In genomic region chr6:48727761-48728160, GRCm38 (mm10) we compare ENCODE assay signal across 41 mouse cellular contexts. TPM values are rescaled to one million over a fixed set of nuclear protein-coding genes. Genes with fewer than 3 reads are reported as not detected.
DNase-seq lines count a peak whose midpoint lies in the region; ATAC-seq and TF ChIP-seq lines count a peak whose summit lies in the region.
"Had no signal": no experiment of that assay in that cellular context is flagged by ENCODE, and none has a peak within 500 bp of the region (broad histone marks: within the 10 kb centered on the region; RNA-seq: fewer than 3 reads in every experiment).

No protein-coding gene starts in this region.

- no peaks in the 10 kb centered on the region for H3K27me3 ChIP-seq in thymus, adult 2 months (ENCODE audit: control insufficient read depth, insufficient read depth, low read length)
- H3K27me3 ChIP-seq in CH12.LX (replicated peaks): no peaks in the 10 kb centered on the region
- no peaks in the 10 kb centered on the region for H3K27me3 ChIP-seq in limb, embryonic 10.5 days (ENCODE audit: low read depth, poor library complexity, severe bottlenecking)
- H3K27me3 ChIP-seq: heart, embryonic 13.5 days; hindbrain, embryonic 15.5 days; intestine, embryonic 15.5 days; midbrain, embryonic 15.5 days; neural tube, embryonic 13.5 days had no signal

- peak overlapping the region; percentile 77 for H3K27ac ChIP-seq in thymus, adult 2 months (ENCODE audit: control insufficient read depth, insufficient read depth, low read length)
- no peak overlapping the region for H3K27ac ChIP-seq in CH12.LX (ENCODE audit: insufficient read depth, low read depth)
- no peak overlapping the region for H3K27ac ChIP-seq in limb, embryonic 10.5 days
- H3K27ac ChIP-seq: heart, adult 2 months; heart, embryonic 13.5 days; hindbrain, embryonic 15.5 days; intestine, embryonic 15.5 days; kidney, postnatal 0 days; liver, embryonic 14.5 days; midbrain, embryonic 10.5 days; midbrain, embryonic 15.5 days; neural tube, embryonic 13.5 days had no signal

- intact Hi-C loops in left cerebral cortex, postnatal 4 days (cut with DNase I): no loop called here
- intact Hi-C loops in gastrocnemius, postnatal 36 days (cut with DNase I): no loop called here

- peaks cover 33% of the 10 kb centered on the region for H3K4me1 ChIP-seq in thymus, adult 2 months (replicated peaks; ENCODE audit: control insufficient read depth, insufficient read depth, low read length)
- H3K4me1 ChIP-seq in CH12.LX (ENCODE audit: control insufficient read depth in 1 of 2, insufficient read depth in 2 of 2): peaks cover 29 to 75% of the 10 kb centered on the region in 2 experiments
- 0 out of 2 replicates have a peak, but pooled peaks cover 6% of the 10 kb centered on the region for H3K4me1 ChIP-seq in limb, embryonic 10.5 days
- H3K4me1 ChIP-seq: intestine, embryonic 15.5 days had no signal

- no peak overlapping the region for H3K9ac ChIP-seq in CH12.LX (ENCODE audit: insufficient read depth, low read depth)
- H3K9ac ChIP-seq: forebrain, postnatal 0 days; heart, embryonic 13.5 days; hindbrain, embryonic 15.5 days; intestine, embryonic 15.5 days; liver, embryonic 14.5 days; lung, embryonic 14.5 days; midbrain, embryonic 15.5 days; neural tube, embryonic 13.5 days had no signal

- no peak for DNase-seq in thymus, adult 2 months
- DNase-seq in thymus, postnatal 4 days: no peak
- no peak for DNase-seq in CH12.LX (ENCODE audit: extremely low read depth)
- no peak for DNase-seq in left cerebral cortex, postnatal 4 days
- no peak for DNase-seq in gastrocnemius, postnatal 36 days
- no peak for DNase-seq in limb, embryonic 10.5 days (ENCODE audit: low spot score)
- DNase-seq: adrenal gland, postnatal 25 days; cerebellum, adult 18-20 months; cerebellum, postnatal 14 days; forebrain, postnatal 0 days; gastrocnemius, postnatal 14 days; heart, adult 2 months; heart, postnatal 10 days; kidney, adult 8-10 months; kidney, postnatal 4 days; layer of hippocampus, postnatal 36 days; liver; lung, embryonic 14.5 days; lung, postnatal 14 days; retina, postnatal 1 day; right cerebral cortex, postnatal 14 days had no signal

- no peaks in the 10 kb centered on the region for H3K79me2 ChIP-seq in CH12.LX (replicated peaks; ENCODE audit: control insufficient read depth, extremely low read depth, insufficient read depth, poor library complexity, severe bottlenecking)

- no peak for TF ChIP-seq POLR2A in thymus, adult 2 months (IDR thresholded peaks at IDR 0.05; ENCODE audit: control insufficient read depth, extremely low read depth, insufficient read depth, low read length, poor library complexity)
- no peak for TF ChIP-seq POLR2A in CH12.LX (IDR thresholded peaks at IDR 0.05; ENCODE audit: low read depth, low read length)

- no peak overlapping the region for H3K4me2 ChIP-seq in CH12.LX (ENCODE audit: insufficient read depth, low read depth, poor library complexity, severe bottlenecking)
- H3K4me2 ChIP-seq: heart, embryonic 13.5 days; hindbrain, embryonic 15.5 days; intestine, embryonic 15.5 days; lung, embryonic 14.5 days; midbrain, embryonic 15.5 days; neural tube, embryonic 13.5 days had no signal

- in situ Hi-C loops in CH12.LX (cut with MboI; ENCODE audit: low pct_ligation_motif_present, low pct_unique_long_range_greater_than_20kb, low sequenced_read_pairs): no loop called here

- TF ChIP-seq RAD21 in CH12.LX (IDR thresholded peaks at IDR 0.05; ENCODE audit: low read depth, low read length): no peak

- no peak for TF ChIP-seq CTCF in thymus, adult 2 months (IDR thresholded peaks at IDR 0.05; ENCODE audit: borderline replicate concordance, control insufficient read depth, extremely low read depth, insufficient read depth, low read length, poor library complexity)
- no peak for TF ChIP-seq CTCF in CH12.LX (conservative IDR thresholded peaks at IDR 0.05 in 1 of 2, IDR thresholded peaks at IDR 0.05 in 1 of 2; ENCODE audit: low read depth in 2 of 2, low read length in 2 of 2)

- TF ChIP-seq EP300 in CH12.LX (IDR thresholded peaks at IDR 0.05; ENCODE audit: low read length): no peak

- WGBS in thymus, adult 2 months: 25% methylated on average over 5 of the region's 5 CpGs
- WGBS in limb, embryonic 10.5 days: 90% methylated on average over 5 of the region's 5 CpGs

- H3K36me3 ChIP-seq in thymus, adult 2 months (ENCODE audit: control insufficient read depth, insufficient read depth, low read length): no peaks in the 10 kb centered on the region
- H3K36me3 ChIP-seq in CH12.LX (replicated peaks in 1 of 2; ENCODE audit: control insufficient read depth in 1 of 2, insufficient read depth in 1 of 2, low read length in 1 of 2): peaks cover 0 to 4% of the 10 kb centered on the region in 2 experiments
- H3K36me3 ChIP-seq in limb, embryonic 10.5 days: no peaks in the 10 kb centered on the region
- H3K36me3 ChIP-seq: heart, embryonic 13.5 days; hindbrain, embryonic 15.5 days; intestine, embryonic 15.5 days; midbrain, embryonic 10.5 days; midbrain, embryonic 15.5 days; neural tube, embryonic 13.5 days had no signal

- ATAC-seq in inflammation-experienced regulatory T-cells, adult 6 months: peak; percentile 69
- ATAC-seq in neutrophil, adult 5-6 weeks (ENCODE audit: extremely low read depth, insufficient number of reproducible peaks, low FRiP score, poor library complexity, severe bottlenecking): peak; percentile 23; the same call in 1 of the 2 replicates
- ATAC-seq: forebrain, postnatal 0 days; intestine, embryonic 15.5 days; midbrain, embryonic 15.5 days; Patski had no signal

- no peaks in the 10 kb centered on the region for H3K9me3 ChIP-seq in CH12.LX (replicated peaks; ENCODE audit: low read length)
- no peaks in the 10 kb centered on the region for H3K9me3 ChIP-seq in limb, embryonic 10.5 days (replicated peaks)
- H3K9me3 ChIP-seq: heart, embryonic 13.5 days; hindbrain, embryonic 15.5 days; intestine, embryonic 15.5 days; midbrain, embryonic 10.5 days; midbrain, embryonic 15.5 days; neural tube, embryonic 13.5 days had no signal

- dilution Hi-C loops in CH12.LX (cut with MboI; ENCODE audit: extremely low pct_ligation_motif_present, extremely low pct_unique_long_range_greater_than_20kb, low sequenced_read_pairs): no loop called here

- no peak overlapping the region for H3K4me3 ChIP-seq in thymus, adult 2 months (ENCODE audit: control insufficient read depth, insufficient read depth, low read length)
- no peak overlapping the region for H3K4me3 ChIP-seq in CH12.LX (replicated peaks in 1 of 3; ENCODE audit: low read depth in 2 of 3, low read length in 2 of 3, poor library complexity in 1 of 3)
- no peak overlapping the region for H3K4me3 ChIP-seq in limb, embryonic 10.5 days
- H3K4me3 ChIP-seq: erythroblast, embryonic 14.5 days; heart, adult 2 months; heart, embryonic 13.5 days; hindbrain, embryonic 15.5 days; intestine, embryonic 15.5 days; midbrain, embryonic 10.5 days; midbrain, embryonic 15.5 days; neural tube, embryonic 13.5 days had no signal

RNA-seq across cellular contexts. Expression of gene Gimap7, which starts 9.3 kb away (rescaled TPM):
- polyA plus RNA-seq in thymus, adult 2 months (2012; rRNA removed): 3.8 and 6.3 TPM in 2 replicates
- total RNA-seq in CH12.LX (2012; rRNA removed) (14.5 and 16.3 TPM in 2 replicates), CH12.LX (2014; rRNA removed) (4.2 and 4.3 TPM in 2 replicates)
- polyA plus RNA-seq in CH12.LX (2012; ENCODE audit: insufficient read length, low read depth): 7.0 and 7.1 TPM in 2 replicates
- polyA plus RNA-seq in inflammation-experienced regulatory T-cells, adult 6 months (2017; shearing (Covaris generic)): 100 to 1,000 TPM; 458 to 769 (median 564) TPM
- total RNA-seq in neutrophil, adult 5-6 weeks (2017): 121 TPM in 2 replicates
- not detected for total RNA-seq in left cerebral cortex, postnatal 4 days (2021)
- not detected for total RNA-seq in gastrocnemius, postnatal 36 days (2021)
- polyA plus RNA-seq in limb, embryonic 10.5 days (2016; fragmentation: Nextera tagmentation; extraction: Ambion mirVana): not detected in 2 replicates
- total RNA-seq: forebrain, postnatal 0 days; gastrocnemius, postnatal 14 days; heart, postnatal 10 days; layer of hippocampus, postnatal 36 days; MEL had no signal
- polyA plus RNA-seq: brain, embryonic 14.5 days; cortical plate, adult 2 months; embryonic facial prominence, embryonic 14.5 days; erythroblast, embryonic 14.5 days; forebrain, embryonic 11.5 days; forebrain, postnatal 0 days; heart, embryonic 13.5 days; hindbrain, embryonic 15.5 days; limb, embryonic 11.5 days; lung, embryonic 14.5 days; midbrain, embryonic 10.5 days; midbrain, embryonic 15.5 days; neural tube, embryonic 13.5 days; Patski; stomach, embryonic 14.5 days; testis, adult 2 months had no signal

RNA-seq across cellular contexts. Expression of gene Gm28053, which starts 9.4 kb away (rescaled TPM):
- 0.36 and 0.88 TPM in 2 replicates for polyA plus RNA-seq in thymus, adult 2 months (2012; rRNA removed)
- total RNA-seq in CH12.LX (2012; rRNA removed): 10.0 and 12.0 TPM in 2 replicates
- total RNA-seq in CH12.LX (2014; rRNA removed): 8.0 and 8.8 TPM in 2 replicates
- 22.7 and 46.9 TPM in 2 replicates for polyA plus RNA-seq in CH12.LX (2012; ENCODE audit: insufficient read length, low read depth)
- polyA plus RNA-seq in inflammation-experienced regulatory T-cells, adult 6 months (2017; shearing (Covaris generic)): 10 to 100 TPM; 58.9 to 85.2 (median 59.9) TPM
- 24.7 and 34.2 TPM in 2 replicates for total RNA-seq in neutrophil, adult 5-6 weeks (2017)
- not detected for total RNA-seq in left cerebral cortex, postnatal 4 days (2021)
- total RNA-seq in gastrocnemius, postnatal 36 days (2021): not detected
- polyA plus RNA-seq in limb, embryonic 10.5 days (2016; fragmentation: Nextera tagmentation; extraction: Ambion mirVana): 0.83 and 1.3 TPM in 2 replicates
- total RNA-seq: forebrain, postnatal 0 days; layer of hippocampus, postnatal 36 days; MEL had no signal
- polyA plus RNA-seq: embryonic facial prominence, embryonic 14.5 days; erythroblast, embryonic 14.5 days; forebrain, postnatal 0 days; heart, adult 2 months; limb, embryonic 11.5 days; midbrain, embryonic 15.5 days; Patski; testis, adult 2 months had no signal

RNA-seq across cellular contexts. Expression of gene Gimap1, which starts 11.1 kb away (rescaled TPM):
- 94.7 and 98.1 TPM in 2 replicates for polyA plus RNA-seq in thymus, adult 2 months (2012; rRNA removed)
- total RNA-seq in CH12.LX (2012; rRNA removed) (136 and 144 TPM in 2 replicates), CH12.LX (2014; rRNA removed) (54.5 and 57.4 TPM in 2 replicates)
- polyA plus RNA-seq in CH12.LX (2012; ENCODE audit: insufficient read length, low read depth): 91.8 and 113 TPM in 2 replicates
- polyA plus RNA-seq in inflammation-experienced regulatory T-cells, adult 6 months (2017; shearing (Covaris generic)): 100 to 1,000 TPM; 353 to 386 (median 354) TPM
- 288 and 296 TPM in 2 replicates for total RNA-seq in neutrophil, adult 5-6 weeks (2017)
- total RNA-seq in left cerebral cortex, postnatal 4 days (2021): 1 to 10 TPM; 2.7 to 3.5 TPM
- 1 to 10 TPM; 3.0 to 3.4 TPM for total RNA-seq in gastrocnemius, postnatal 36 days (2021)
- 7.9 and 8.5 TPM in 2 replicates for polyA plus RNA-seq in limb, embryonic 10.5 days (2016; fragmentation: Nextera tagmentation; extraction: Ambion mirVana)
- total RNA-seq: MEL had no signal

RNA-seq across cellular contexts. Expression of gene Gimap5, which starts 18.2 kb away (rescaled TPM):
- polyA plus RNA-seq in thymus, adult 2 months (2012; rRNA removed): 34.0 and 35.3 TPM in 2 replicates
- 82.1 and 82.3 TPM in 2 replicates for total RNA-seq in CH12.LX (2012; rRNA removed)
- 74.6 and 77.6 TPM in 2 replicates for total RNA-seq in CH12.LX (2014; rRNA removed)
- polyA plus RNA-seq in CH12.LX (2012; ENCODE audit: insufficient read length, low read depth): 56.9 and 59.6 TPM in 2 replicates
- 100 to 1,000 TPM; 218 to 266 (median 236) TPM for polyA plus RNA-seq in inflammation-experienced regulatory T-cells, adult 6 months (2017; shearing (Covaris generic))
- 83.5 and 86.2 TPM in 2 replicates for total RNA-seq in neutrophil, adult 5-6 weeks (2017)
- 1 to 10 TPM; 1.4 to 1.5 TPM for total RNA-seq in left cerebral cortex, postnatal 4 days (2021)
- total RNA-seq in gastrocnemius, postnatal 36 days (2021): 1 to 10 TPM; 1.7 to 2.1 TPM
- 1.3 and 1.4 TPM in 2 replicates for polyA plus RNA-seq in limb, embryonic 10.5 days (2016; fragmentation: Nextera tagmentation; extraction: Ambion mirVana)
- total RNA-seq: MEL had no signal
- polyA plus RNA-seq: Patski had no signal

RNA-seq across cellular contexts. Expression of gene Gimap6, which starts 19.7 kb away (rescaled TPM):
- polyA plus RNA-seq in thymus, adult 2 months (2012; rRNA removed): 72.9 and 82.4 TPM in 2 replicates
- 78.1 and 88.9 TPM in 2 replicates for total RNA-seq in CH12.LX (2012; rRNA removed)
- 128 and 158 TPM in 2 replicates for total RNA-seq in CH12.LX (2014; rRNA removed)
- polyA plus RNA-seq in CH12.LX (2012; ENCODE audit: insufficient read length, low read depth): 87.9 and 97.2 TPM in 2 replicates
- 1,000 to 10,000 TPM; 1,024 to 1,390 (median 1,261) TPM for polyA plus RNA-seq in inflammation-experienced regulatory T-cells, adult 6 months (2017; shearing (Covaris generic))
- total RNA-seq in neutrophil, adult 5-6 weeks (2017): 892 and 934 TPM in 2 replicates
- 1 to 10 TPM; 6.0 to 6.3 TPM for total RNA-seq in left cerebral cortex, postnatal 4 days (2021)
- 10 to 100 TPM in 1 of 2 experiments, 1 to 10 TPM in 1; 9.0 to 13.0 TPM for total RNA-seq in gastrocnemius, postnatal 36 days (2021)
- polyA plus RNA-seq in limb, embryonic 10.5 days (2016; fragmentation: Nextera tagmentation; extraction: Ambion mirVana): 15.7 and 17.2 TPM in 2 replicates
- total RNA-seq: MEL had no signal
- polyA plus RNA-seq: erythroblast, embryonic 14.5 days; Patski had no signal

Comparison
In these comparisons a context has a peak if more than half of its experiments do, and no peak if none do; other contexts are left out.
1. RNA of gene Gm28053, which starts 9.4 kb away (total RNA-seq): 24.7 to 34.2 TPM in neutrophil, adult 5-6 weeks and 8.0 to 12.0 TPM in CH12.LX; not detected in gastrocnemius, postnatal 36 days and not detected in left cerebral cortex, postnatal 4 days; every median in the first group is over 4 times any median in the second.
2. RNA of gene Gimap1, which starts 11.1 kb away (total RNA-seq): 288 to 296 TPM in neutrophil, adult 5-6 weeks and 54.5 to 144 TPM in CH12.LX; 2.7 to 3.5 TPM in left cerebral cortex, postnatal 4 days and 3.0 to 3.4 TPM in gastrocnemius, postnatal 36 days; every median in the first group is over 10 times any median in the second.